Mouse (Mus musculus): Measurements from ENCODE around the gene Pclo. TPM values are rescaled to one million over a fixed set of nuclear protein-coding genes. Genes with fewer than 3 reads are reported as not detected.
"Not testable (repeated sequence)": the region's sequence is repeated elsewhere in the genome, so short reads cannot be mapped to it uniquely, and the experiment has no call there.

Gene Pclo
- total RNA-seq, 2 experiments from 2014 or later, result 135 to 141 TPM

DNA sequence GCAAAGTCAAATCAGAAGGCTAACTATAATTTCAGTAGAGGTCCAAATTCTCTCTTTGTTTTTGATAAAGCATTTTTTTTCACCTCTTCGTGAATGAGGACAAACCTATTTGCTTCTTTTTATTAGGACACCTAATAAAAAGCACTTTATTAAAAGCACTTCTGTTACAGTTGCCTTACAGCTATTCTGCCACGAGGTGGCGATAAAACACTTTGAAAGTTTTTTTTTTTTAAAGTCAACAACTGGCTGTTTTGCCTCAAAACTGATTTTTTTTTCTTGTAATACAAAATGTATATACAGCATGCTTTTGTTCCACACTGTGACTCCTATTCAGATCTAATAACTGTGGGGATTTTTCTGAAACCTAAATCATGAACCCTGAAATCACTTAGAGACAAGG is 388.8 kb downstream of the Pclo start:
- DNase-seq (ENCODE audit: low spot score in 2 of 2); intact Hi-C loops (cut with DNase I): not testable (repeated sequence)
